Mouse (Mus musculus): ENCODE data around the gene Tnf. TPM values are rescaled to one million over a fixed set of nuclear protein-coding genes. Genes with fewer than 3 reads are reported as not detected.
"Not testable (repeated sequence)": the region's sequence is repeated elsewhere in the genome, so short reads cannot be mapped to it uniquely, and the experiment has no call there.

The Tnf gene
- polyA plus RNA-seq, 1 experiment from 2014 or later = 0.26 TPM

DNA sequence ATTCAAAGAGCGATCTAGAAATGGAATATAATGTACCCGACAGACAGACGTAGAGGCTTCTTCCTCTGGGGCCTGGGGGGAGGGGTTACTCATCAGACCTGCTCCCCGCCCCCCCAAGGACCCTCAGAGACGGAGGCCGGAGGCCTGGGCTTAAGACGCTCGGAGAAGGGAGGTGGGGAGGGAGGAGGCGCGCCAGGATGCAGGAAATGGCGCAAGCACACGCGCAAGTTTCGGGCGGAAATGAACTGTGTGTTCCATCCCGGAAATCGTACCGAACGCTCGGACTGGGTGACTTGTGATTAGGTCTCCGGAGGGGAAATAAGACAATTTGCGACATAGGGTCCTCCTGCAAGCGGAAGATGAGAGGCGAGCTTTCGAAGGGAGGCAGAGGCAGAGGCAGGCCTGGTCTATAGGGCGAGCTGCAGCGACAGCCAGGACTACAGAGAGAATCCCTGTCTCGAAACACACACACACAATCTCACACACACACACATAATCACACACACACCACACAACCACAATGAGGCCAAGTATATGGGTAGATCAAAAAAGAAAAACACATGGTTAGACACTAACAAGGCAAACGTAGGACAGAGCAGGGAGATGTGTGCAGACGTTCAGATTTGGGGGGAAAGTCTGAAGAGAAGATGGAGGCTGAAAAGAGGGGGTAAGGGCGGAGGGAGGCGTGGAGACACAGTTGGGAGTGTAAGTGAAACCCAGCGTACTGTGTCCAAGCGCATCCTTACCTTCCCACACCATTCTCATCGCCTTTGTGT lies 34.0 kb upstream of the Tnf start, which contains the start of gene Nfkbil1:
Gene Nfkbil1, minus strand, starts transcription at position 179 of the 776 bp plus-strand sequence.
- Histone ChIP-seq H3K4me2 (peak within 1 kb of the TSS; percentile 75), H3K9me3 (ENCODE audit: control insufficient read depth, low read length) (no peaks in the 10 kb centered on the region), H3K27ac (ENCODE audit: low read depth, low read length) (peak within 1 kb of the TSS; percentile 85), H3K36me3 (ENCODE audit: control insufficient read depth, insufficient read depth, low read length) (peaks cover 4% of the 10 kb centered on the region; the same call in 1 of the 2 replicates), H3K4me1 (ENCODE audit: control insufficient read depth, insufficient read depth, low read length) (peaks cover 17% of the 10 kb centered on the region), H3K27me3 (ENCODE audit: control insufficient read depth, insufficient read depth, low read length) (no peaks in the 10 kb centered on the region), H3K9ac (ENCODE audit: low read length) (peak within 1 kb of the TSS; percentile 91), H3K4me3 (ENCODE audit: low read depth, low read length) (peak within 1 kb of the TSS; percentile 61)
- WGBS = under 1% methylated on average over 35 of the region's 35 CpGs
- ATAC-seq (ENCODE audit: low FRiP score) = peak; percentile 76
- peak; percentile 98 for DNase-seq (ENCODE audit: low spot score, missing footprints)

DNA sequence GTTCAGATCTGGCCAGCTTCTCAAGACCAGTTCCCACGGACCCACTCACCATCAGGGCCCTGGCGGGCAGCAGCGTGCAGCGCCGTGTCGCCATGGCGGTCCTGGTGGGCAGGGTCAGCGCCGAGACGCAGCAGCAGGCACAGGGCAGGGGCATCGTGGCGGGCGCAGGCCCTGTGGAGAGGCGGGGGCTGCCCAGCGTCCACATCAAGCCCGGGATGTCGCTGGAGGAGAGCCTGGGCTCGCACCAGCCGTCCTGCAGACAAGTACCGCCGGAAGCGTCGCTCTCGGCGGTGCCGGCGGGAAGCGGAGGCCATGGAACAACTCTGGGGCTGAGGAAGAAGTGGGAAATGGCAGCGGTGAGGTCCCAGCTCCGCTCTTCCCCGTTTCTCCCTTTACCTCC lies 33.1 kb upstream of the Tnf start:
- peak overlapping the region; percentile 85 for H3K27ac ChIP-seq (ENCODE audit: low read depth, low read length)
- H3K4me2 ChIP-seq = peak overlapping the region; percentile 75
- peak; percentile 94 for DNase-seq (ENCODE audit: low spot score, missing footprints)
- peak; percentile 5; the same call in 1 of the 2 replicates for ATAC-seq (ENCODE audit: low FRiP score)
- no peaks in the 10 kb centered on the region for H3K9me3 ChIP-seq (ENCODE audit: control insufficient read depth, low read length)
- 10% methylated on average over 31 of the region's 31 CpGs for WGBS
- H3K4me3 ChIP-seq (ENCODE audit: low read depth, low read length) = peak overlapping the region; percentile 61
- H3K9ac ChIP-seq (ENCODE audit: low read length) = peak overlapping the region; percentile 91
- peaks cover 9% of the 10 kb centered on the region; the same call in 1 of the 2 replicates for H3K4me1 ChIP-seq (ENCODE audit: control insufficient read depth, insufficient read depth, low read length)
- no peaks in the 10 kb centered on the region for H3K27me3 ChIP-seq (ENCODE audit: control insufficient read depth, insufficient read depth, low read length)
- H3K36me3 ChIP-seq (ENCODE audit: control insufficient read depth, insufficient read depth, low read length) = peaks cover 6% of the 10 kb centered on the region; the same call in 1 of the 2 replicates

DNA sequence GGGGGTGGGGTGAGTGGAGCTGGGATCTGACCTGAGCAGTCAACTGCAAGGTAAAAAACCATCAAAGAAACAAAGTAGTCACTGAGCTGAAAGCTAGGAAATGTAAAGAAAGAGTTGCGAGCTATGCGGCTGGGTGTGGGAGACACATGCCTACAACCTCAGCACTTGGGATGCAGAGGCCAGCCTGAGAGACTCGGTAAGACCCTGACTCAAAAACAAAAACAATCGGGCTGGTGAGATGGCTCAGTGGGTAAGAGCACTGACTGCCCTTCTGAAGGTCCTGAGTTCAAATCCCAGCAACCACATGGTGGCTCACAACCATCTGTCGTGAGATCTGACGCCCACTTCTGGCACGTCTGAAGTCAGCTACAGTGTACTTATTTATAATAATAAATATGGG lies 32.3 kb upstream of the Tnf start:
- not testable (repeated sequence) for H3K4me3 ChIP-seq (ENCODE audit: low read depth, low read length); H3K9me3 ChIP-seq (ENCODE audit: control insufficient read depth, low read length); H3K9ac ChIP-seq (ENCODE audit: low read length); DNase-seq (ENCODE audit: low spot score, missing footprints); H3K27ac ChIP-seq (ENCODE audit: low read depth, low read length); H3K4me2 ChIP-seq; H3K36me3 ChIP-seq (ENCODE audit: control insufficient read depth, insufficient read depth, low read length); H3K27me3 ChIP-seq (ENCODE audit: control insufficient read depth, insufficient read depth, low read length); ATAC-seq (ENCODE audit: low FRiP score); H3K4me1 ChIP-seq (ENCODE audit: control insufficient read depth, insufficient read depth, low read length)
- WGBS = 90% methylated on average over 7 of the region's 7 CpGs

DNA sequence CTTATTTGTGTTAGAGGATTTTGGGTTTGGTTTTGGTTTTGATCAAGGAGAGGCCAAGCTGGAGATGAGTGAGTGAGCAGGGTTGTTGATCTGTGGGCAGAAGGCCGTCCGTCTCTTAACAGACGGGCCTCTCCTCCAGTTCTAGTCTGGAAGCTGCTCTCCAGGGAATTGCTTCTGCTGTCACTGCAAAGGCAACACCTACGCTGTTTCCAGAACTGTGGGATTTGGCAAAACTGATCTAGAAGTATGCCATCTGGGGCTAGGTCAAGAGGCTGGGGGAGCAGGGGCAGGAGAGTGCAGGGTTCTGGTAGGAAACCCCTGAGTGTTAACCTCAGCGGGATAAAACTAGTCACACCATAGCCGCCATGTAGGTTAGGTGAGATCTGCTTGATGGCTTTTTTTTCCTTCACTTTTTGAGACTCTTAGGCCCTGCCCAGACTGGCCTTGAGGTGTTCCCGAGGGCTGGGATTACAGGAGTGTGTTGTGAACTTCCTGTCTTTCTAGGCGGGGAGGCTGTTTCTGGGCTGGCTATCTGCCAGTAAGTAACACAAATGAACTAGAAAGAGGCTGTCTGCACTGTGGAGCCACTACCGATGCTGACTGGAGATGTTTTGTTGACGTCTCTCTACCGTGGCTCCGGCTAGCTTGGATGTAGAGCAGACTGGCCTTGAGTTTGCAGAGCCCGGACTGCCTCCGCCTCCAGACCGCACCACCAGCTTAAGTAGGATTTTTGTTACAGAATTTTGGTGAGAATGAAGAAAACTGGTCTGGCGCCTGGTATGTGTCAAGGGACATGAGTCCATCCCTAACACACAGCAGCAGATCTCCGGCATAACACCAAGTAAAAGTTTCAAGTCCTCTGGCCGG lies 31.5 kb upstream of the Tnf start, which contains the start of gene Atp6v1g2:
Gene Atp6v1g2, plus strand, starts transcription at position 547 of the 867 bp plus-strand sequence.
- no peak for DNase-seq (ENCODE audit: low spot score, missing footprints)
- WGBS = 91% methylated on average over 18 of the region's 18 CpGs
- Histone ChIP-seq H3K4me3 (ENCODE audit: low read depth, low read length) (peak within 1 kb of the TSS; percentile 61; the same call in 1 of the 2 replicates), H3K36me3 (ENCODE audit: control insufficient read depth, insufficient read depth, low read length) (peaks cover 6% of the 10 kb centered on the region), H3K27ac (ENCODE audit: low read depth, low read length) (no peak within 1 kb of the TSS), H3K4me2 (peak within 1 kb of the TSS; percentile 75), H3K4me1 (ENCODE audit: control insufficient read depth, insufficient read depth, low read length) (peaks cover 9% of the 10 kb centered on the region; the same call in 1 of the 2 replicates), H3K9ac (ENCODE audit: low read length) (peak within 1 kb of the TSS; percentile 91; the same call in 1 of the 2 replicates), H3K9me3 (ENCODE audit: control insufficient read depth, low read length) (no peaks in the 10 kb centered on the region), H3K27me3 (ENCODE audit: control insufficient read depth, insufficient read depth, low read length) (no peaks in the 10 kb centered on the region)
- ATAC-seq (ENCODE audit: low FRiP score) = no peak

DNA sequence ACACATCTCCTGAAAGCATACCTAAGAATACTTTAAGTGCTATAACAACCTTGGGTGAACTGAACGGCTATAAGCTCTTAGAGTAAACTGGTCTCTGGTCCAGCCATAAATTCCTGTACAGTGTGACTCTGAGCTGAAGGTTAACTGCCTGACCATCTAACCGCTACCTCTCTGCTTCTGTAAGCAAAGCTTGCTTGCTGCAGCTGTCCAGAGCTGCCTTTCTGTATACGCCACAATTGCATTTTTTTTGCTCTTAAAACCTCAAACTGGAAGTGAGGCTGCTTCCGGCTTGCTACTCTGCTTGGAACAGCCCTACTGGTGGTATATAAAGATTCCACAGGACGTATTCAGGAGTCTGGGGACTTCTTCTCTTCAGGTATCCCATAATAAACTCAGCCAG lies 30.9 kb upstream of the Tnf start:
- Histone ChIP-seq H3K36me3 (ENCODE audit: control insufficient read depth, insufficient read depth, low read length) (peaks cover 6% of the 10 kb centered on the region), H3K4me1 (ENCODE audit: control insufficient read depth, insufficient read depth, low read length) (peaks cover 9% of the 10 kb centered on the region; the same call in 1 of the 2 replicates), H3K27me3 (ENCODE audit: control insufficient read depth, insufficient read depth, low read length) (no peaks in the 10 kb centered on the region), H3K4me3 (ENCODE audit: low read depth, low read length) (no peak overlapping the region), H3K4me2 (no peak overlapping the region), H3K27ac (ENCODE audit: low read depth, low read length) (no peak overlapping the region), H3K9me3 (ENCODE audit: control insufficient read depth, low read length) (no peaks in the 10 kb centered on the region), H3K9ac (ENCODE audit: low read length) (no peak overlapping the region)
- no peak for ATAC-seq (ENCODE audit: low FRiP score)
- no peak for DNase-seq (ENCODE audit: low spot score, missing footprints)
- 92% methylated on average over 5 of the region's 5 CpGs for WGBS

DNA sequence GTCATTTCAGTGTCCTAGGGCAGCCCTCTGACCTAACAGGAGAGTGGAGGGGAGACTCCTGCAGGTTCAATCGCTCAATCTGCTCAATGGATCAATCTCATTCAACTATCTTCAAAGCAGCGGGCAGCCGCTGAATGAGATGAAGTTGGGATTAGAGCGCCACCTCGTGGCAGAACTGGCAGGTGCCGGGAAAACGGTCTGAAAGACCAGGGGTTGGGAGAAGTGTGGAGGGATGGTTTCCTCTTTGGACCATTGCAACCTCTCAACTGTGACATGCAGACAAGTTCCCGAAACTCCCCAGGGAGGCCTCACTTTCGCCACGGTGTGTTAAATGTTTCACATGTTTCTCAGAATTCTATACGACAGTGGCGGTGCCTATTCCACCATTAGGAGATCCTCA lies 30.2 kb upstream of the Tnf start:
- H3K27ac ChIP-seq (ENCODE audit: low read depth, low read length) = no peak overlapping the region
- no peak overlapping the region for H3K9ac ChIP-seq (ENCODE audit: low read length)
- 13% methylated on average over 12 of the region's 12 CpGs for WGBS
- no peaks in the 10 kb centered on the region for H3K9me3 ChIP-seq (ENCODE audit: control insufficient read depth, low read length)
- H3K36me3 ChIP-seq (ENCODE audit: control insufficient read depth, insufficient read depth, low read length) = peaks cover 6% of the 10 kb centered on the region
- H3K4me2 ChIP-seq = no peak overlapping the region
- ATAC-seq (ENCODE audit: low FRiP score) (no peak), DNase-seq (ENCODE audit: low spot score, missing footprints) (peak; percentile 99)
- no peak overlapping the region for H3K4me3 ChIP-seq (ENCODE audit: low read depth, low read length)
- H3K27me3 ChIP-seq (ENCODE audit: control insufficient read depth, insufficient read depth, low read length) = no peaks in the 10 kb centered on the region
- H3K4me1 ChIP-seq (ENCODE audit: control insufficient read depth, insufficient read depth, low read length) = peaks cover 9% of the 10 kb centered on the region; the same call in 1 of the 2 replicates

DNA sequence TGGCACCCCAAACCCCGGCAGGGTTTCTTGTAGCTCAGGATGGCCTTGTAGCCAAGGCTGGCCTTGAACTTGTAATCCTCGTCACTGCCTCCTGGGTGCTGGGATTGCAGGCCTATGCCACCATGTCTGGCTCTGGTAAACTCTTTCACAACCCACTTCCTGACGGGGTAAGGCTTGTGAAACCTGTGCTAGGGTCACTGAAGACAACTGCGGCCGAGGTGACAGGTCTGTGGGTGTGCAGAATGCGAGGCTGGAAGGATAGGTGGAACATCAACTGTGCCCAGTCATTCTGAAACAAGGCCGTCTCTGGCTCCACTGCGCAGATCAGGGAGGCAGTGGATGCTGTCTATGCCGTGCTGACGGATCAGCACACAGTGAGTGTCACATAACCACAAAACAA lies 29.2 kb upstream of the Tnf start:
- Histone ChIP-seq H3K4me3 (ENCODE audit: low read depth, low read length) (no peak overlapping the region), H3K27me3 (ENCODE audit: control insufficient read depth, insufficient read depth, low read length) (no peaks in the 10 kb centered on the region), H3K36me3 (ENCODE audit: control insufficient read depth, insufficient read depth, low read length) (peaks cover 6% of the 10 kb centered on the region), H3K27ac (ENCODE audit: low read depth, low read length) (no peak overlapping the region), H3K4me2 (no peak overlapping the region), H3K4me1 (ENCODE audit: control insufficient read depth, insufficient read depth, low read length) (peaks cover 5% of the 10 kb centered on the region; the same call in 1 of the 2 replicates), H3K9me3 (ENCODE audit: control insufficient read depth, low read length) (no peaks in the 10 kb centered on the region), H3K9ac (ENCODE audit: low read length) (no peak overlapping the region)
- DNase-seq (ENCODE audit: low spot score, missing footprints) (no peak), ATAC-seq (ENCODE audit: low FRiP score) (no peak)
- 91% methylated on average over 10 of the region's 10 CpGs for WGBS

DNA sequence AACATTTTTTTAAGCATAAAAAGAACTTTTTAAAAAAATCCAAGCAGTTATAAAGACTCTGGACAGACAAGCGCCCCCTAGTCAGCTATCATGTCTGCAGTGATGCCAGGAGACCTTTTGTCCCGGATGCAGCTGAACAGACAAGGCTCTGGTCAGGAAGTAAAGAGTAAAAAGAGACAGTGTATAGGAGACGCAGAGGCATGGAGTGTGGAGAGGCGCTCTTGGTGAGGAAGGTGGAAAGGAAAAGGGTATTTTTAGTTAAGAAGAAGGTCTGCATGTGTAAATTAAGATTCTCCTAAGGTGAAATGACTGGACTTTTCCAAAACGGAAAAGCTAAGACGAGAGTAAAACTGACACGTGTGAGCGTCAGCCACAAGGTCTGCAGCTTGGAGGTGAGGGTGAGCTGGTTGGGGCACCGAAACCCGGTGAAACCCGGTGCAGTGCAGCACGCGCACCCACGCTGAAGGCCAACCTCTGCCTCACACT lies 24.8 kb upstream of the Tnf start:
- Histone ChIP-seq H3K36me3 (ENCODE audit: control insufficient read depth, insufficient read depth, low read length) (peaks cover 11% of the 10 kb centered on the region), H3K9me3 (ENCODE audit: control insufficient read depth, low read length) (no peaks in the 10 kb centered on the region), H3K27ac (ENCODE audit: low read depth, low read length) (no peak overlapping the region), H3K4me2 (no peak overlapping the region), H3K9ac (ENCODE audit: low read length) (no peak overlapping the region), H3K27me3 (ENCODE audit: control insufficient read depth, insufficient read depth, low read length) (no peaks in the 10 kb centered on the region), H3K4me3 (ENCODE audit: low read depth, low read length) (no peak overlapping the region), H3K4me1 (ENCODE audit: control insufficient read depth, insufficient read depth, low read length) (no peaks in the 10 kb centered on the region)
- DNase-seq (ENCODE audit: low spot score, missing footprints) = no peak
- ATAC-seq (ENCODE audit: low FRiP score) = no peak
- WGBS = 86% methylated on average over 14 of the region's 14 CpGs
